Mouse (Mus musculus) thymus, postnatal 0 days (tissue): ENCODE results near the gene Ccdc40. TPM values are rescaled to one million over a fixed set of nuclear protein-coding genes. Genes with fewer than 3 reads are reported as not detected.
"Not testable (repeated sequence)": the region's sequence is repeated elsewhere in the genome, so short reads cannot be mapped to it uniquely, and the experiment has no call there.

Experiments used
- DNase-seq: peaks from one replicate; pipeline ENCODE4 v3.0.0-alpha.2; 2015; ENCODE audit warnings: low spot score
- polyA plus RNA-seq: library from polyadenylated mRNA; unstranded; fragments of >200 nt; fragmentation: Nextera tagmentation; extraction: Ambion mirVana; gene quantifications from 2 replicates; pipeline ENCODE4 v1.2.1, GENCODE M21; 2015

The Ccdc40 gene
- polyA plus RNA-seq, 1 experiment from 2014 or later, result 5.3 TPM

- DNase-seq, result no peak
Measured at GRCm38 (mm10) chr11:119273186-119273930, 45.0 kb downstream of the Ccdc40 start.

- no peak for DNase-seq
Measured at GRCm38 (mm10) chr11:119281030-119281429, 52.7 kb downstream of the Ccdc40 start.

- DNase-seq, result no peak
Measured at GRCm38 (mm10) chr11:119285791-119286527, 57.6 kb downstream of the Ccdc40 start.

- no peak for DNase-seq
Measured at GRCm38 (mm10) chr11:119287207-119287992, 59.0 kb downstream of the Ccdc40 start.

- not testable (repeated sequence) for DNase-seq
Measured at GRCm38 (mm10) chr11:119292861-119293260, 64.5 kb downstream of the Ccdc40 start.

- peak; percentile 40 for DNase-seq
Measured at GRCm38 (mm10) chr11:119297996-119298395, 69.6 kb downstream of the Ccdc40 start.

GRCm38 (mm10) chr11:119298917-119299316, 70.5 kb downstream of the Ccdc40 start:
- no peak for DNase-seq

- peak; percentile 99 for DNase-seq
Measured at GRCm38 (mm10) chr11:119299391-119300245, 71.2 kb downstream of the Ccdc40 start, which contains the start of gene Eif4a3. Gene Eif4a3, minus strand, starts transcription at chr11:119300089.

- DNase-seq, result no peak
Measured at GRCm38 (mm10) chr11:119300246-119300935, 72.0 kb downstream of the Ccdc40 start.

GRCm38 (mm10) chr11:119300986-119301385, 72.6 kb downstream of the Ccdc40 start:
- no peak for DNase-seq

- DNase-seq, result peak; percentile 56
Measured at GRCm38 (mm10) chr11:119304904-119305712, 76.7 kb downstream of the Ccdc40 start.

GRCm38 (mm10) chr11:119306762-119307657, 78.6 kb downstream of the Ccdc40 start:
- DNase-seq, result no peak

GRCm38 (mm10) chr11:119307658-119307867, 79.2 kb downstream of the Ccdc40 start, which contains the start of gene Card14:
Gene Card14, plus strand, starts transcription at chr11:119307768.
- no peak for DNase-seq

GRCm38 (mm10) chr11:119307916-119308315, 79.5 kb downstream of the Ccdc40 start:
- DNase-seq, result no peak

GRCm38 (mm10) chr11:119310621-119311020, 82.2 kb downstream of the Ccdc40 start:
- peak; percentile 10 for DNase-seq

- DNase-seq, result no peak
Measured at GRCm38 (mm10) chr11:119314252-119314936, 86.0 kb downstream of the Ccdc40 start.
